Mouse (Mus musculus): ENCODE results near the gene Polr3c.
"Not testable (repeated sequence)": the region's sequence is repeated elsewhere in the genome, so short reads cannot be mapped to it uniquely, and the experiment has no call there.

Gene Polr3c

GRCm38 (mm10) chr3:96708684-96709064 is 18.8 kb downstream of the Polr3c start:
- DNase-seq (ENCODE audit: low read depth), result no peak

GRCm38 (mm10) chr3:96707903-96708683 is 19.3 kb downstream of the Polr3c start, which contains the start of gene Nudt17:
Nudt17 (minus strand) TSS chr3:96708562.
- DNase-seq (ENCODE audit: low read depth), result peak; percentile 87

- DNase-seq (ENCODE audit: low read depth), result no peak
These were observed 20.4 kb downstream of the Polr3c start for GRCm38 (mm10) chr3:96706984-96707383.

GRCm38 (mm10) chr3:96706217-96706616 is 21.2 kb downstream of the Polr3c start:
- no peak for DNase-seq (ENCODE audit: low read depth)

GRCm38 (mm10) chr3:96704778-96705177 is 22.6 kb downstream of the Polr3c start:
- DNase-seq (ENCODE audit: low read depth), result peak; percentile 46

- DNase-seq (ENCODE audit: low read depth), result no peak
These were observed 26.4 kb downstream of the Polr3c start for GRCm38 (mm10) chr3:96701003-96701402.

GRCm38 (mm10) chr3:96700376-96700775 is 27.1 kb downstream of the Polr3c start:
- peak; percentile 73 for DNase-seq (ENCODE audit: low read depth)

- no peak for DNase-seq (ENCODE audit: low read depth)
These were observed 28.3 kb downstream of the Polr3c start for GRCm38 (mm10) chr3:96698993-96699690.

- peak; percentile 95 for DNase-seq (ENCODE audit: low read depth)
These were observed 30.4 kb downstream of the Polr3c start for GRCm38 (mm10) chr3:96696766-96697732.

- DNase-seq (ENCODE audit: low read depth), result peak; percentile 93
These were observed 31.1 kb downstream of the Polr3c start, which contains the start of gene Pias3 for GRCm38 (mm10) chr3:96696198-96696765. Pias3 (plus strand) TSS chr3:96696384.

- no peak for DNase-seq (ENCODE audit: low read depth)
These were observed 33.8 kb downstream of the Polr3c start for GRCm38 (mm10) chr3:96693579-96693978.

GRCm38 (mm10) chr3:96692506-96692905 is 34.9 kb downstream of the Polr3c start:
- DNase-seq (ENCODE audit: low read depth), result peak; percentile 74

- no peak for DNase-seq (ENCODE audit: low read depth)
These were observed 37.1 kb downstream of the Polr3c start for GRCm38 (mm10) chr3:96690298-96690697.

GRCm38 (mm10) chr3:96688854-96689253 is 38.6 kb downstream of the Polr3c start:
- DNase-seq (ENCODE audit: low read depth), result no peak

- not testable (repeated sequence) for DNase-seq (ENCODE audit: low read depth)
These were observed 41.4 kb downstream of the Polr3c start for GRCm38 (mm10) chr3:96686057-96686456.

GRCm38 (mm10) chr3:96684822-96685156 is 42.6 kb downstream of the Polr3c start:
- DNase-seq (ENCODE audit: low read depth), result no peak

- no peak for DNase-seq (ENCODE audit: low read depth)
These were observed 43.1 kb downstream of the Polr3c start for GRCm38 (mm10) chr3:96684151-96684821.

- DNase-seq (ENCODE audit: low read depth), result no peak
These were observed 43.9 kb downstream of the Polr3c start for GRCm38 (mm10) chr3:96683496-96683895.

- DNase-seq (ENCODE audit: low read depth), result no peak
These were observed 47.0 kb downstream of the Polr3c start for GRCm38 (mm10) chr3:96680269-96680956.

- peak; percentile 65 for DNase-seq (ENCODE audit: low read depth)
These were observed 48.2 kb downstream of the Polr3c start for GRCm38 (mm10) chr3:96679159-96679674.
